Mouse (Mus musculus) hindbrain, embryonic 11.5 days (tissue): ENCODE measurements at regions not wholly inside any gene's neighbourhood (a gene's known extent, or its start where the extent isn't known, plus 50 kb on each side); places are given as distances from the start of the nearest gene placed in this dataset.

Source experiments
- ATAC-seq: fragments of 200-750 bp; cut with Nextera tagmentation; 2 replicates; pipeline ENCODE4 v1.8.0; 2017; ENCODE audit warnings: mild to moderate bottlenecking, moderate TSS enrichment, moderate library complexity; ENCODE audit not compliant: low FRiP score
- DNase-seq: peaks from one replicate; pipeline ENCODE4 v3.0.0-alpha.2; 2015; ENCODE audit warnings: low spot score
- H3K27ac ChIP-seq: fragments of 300-500 bp; sonication (generic); 2 replicates; pipeline ENCODE4 v1.5.1; 2014; ENCODE audit warnings: mild to moderate bottlenecking, low read depth, low read length
- H3K27me3 ChIP-seq: fragments of 300-500 bp; sonication (generic); 2 replicates; pipeline ENCODE4 v1.6.1; 2014; ENCODE audit warnings: mild to moderate bottlenecking, low read length, moderate library complexity, mixed read lengths; ENCODE audit not compliant: control insufficient read depth, insufficient read depth
- H3K36me3 ChIP-seq: fragments of 300-500 bp; sonication (generic); 2 replicates; pipeline ENCODE4 v1.6.1; 2014; ENCODE audit warnings: mild to moderate bottlenecking, low read length, moderate library complexity, mixed read lengths; ENCODE audit not compliant: control insufficient read depth, insufficient read depth
- H3K4me1 ChIP-seq: fragments of 300-500 bp; sonication (generic); replicated peaks from 2 replicates; pipeline ENCODE4 v1.6.1; 2014; ENCODE audit warnings: low read length, mixed read lengths; ENCODE audit not compliant: control insufficient read depth, insufficient read depth
- H3K4me2 ChIP-seq: fragments of 300-500 bp; sonication (generic); replicated peaks from 2 replicates; pipeline ENCODE4 v1.6.1; 2014; ENCODE audit warnings: mild to moderate bottlenecking, low read depth, low read length
- H3K4me3 ChIP-seq: fragments of 300-500 bp; sonication (generic); 2 replicates; pipeline ENCODE4 v1.5.1; 2014; ENCODE audit warnings: low read depth, low read length
- H3K9ac ChIP-seq: fragments of 300-500 bp; sonication (generic); 2 replicates; pipeline ENCODE4 v1.6.1; 2014; ENCODE audit warnings: low read depth, low read length
- H3K9me3 ChIP-seq: fragments of 300-500 bp; sonication (generic); 2 replicates; pipeline ENCODE4 v1.6.1; 2016; ENCODE audit warnings: low read length; ENCODE audit not compliant: control insufficient read depth
- WGBS: fragments of 180-500 bp; shearing (Covaris S2); extraction: QIAGEN DNeasy Blood & Tissue Kit; methylation state at CpG from one replicate; pipeline ENCODE4 v1.1.7; 2014; 5-methylcytosine and 5-hydroxymethylcytosine counted together

- no peak overlapping the region for H3K27ac ChIP-seq
- no peak overlapping the region for H3K4me2 ChIP-seq
- H3K4me1 ChIP-seq = no peaks in the 10 kb centered on the region
- no peak overlapping the region for H3K9ac ChIP-seq
- no peaks in the 10 kb centered on the region for H3K9me3 ChIP-seq
- 91% methylated on average over 5 of the region's 5 CpGs for WGBS
- H3K27me3 ChIP-seq = no peaks in the 10 kb centered on the region
- H3K36me3 ChIP-seq = no peaks in the 10 kb centered on the region
- ATAC-seq (no peak), DNase-seq (no peak)
- H3K4me3 ChIP-seq = no peak overlapping the region
Measured at GRCm38 (mm10) chr11:24396911-24397310, 319.1 kb downstream of the Bcl11a start.

- H3K27me3 ChIP-seq = no peaks in the 10 kb centered on the region
- no peaks in the 10 kb centered on the region for H3K9me3 ChIP-seq
- no peak overlapping the region for H3K27ac ChIP-seq
- WGBS = 45% methylated on average over 1 of the region's 1 CpGs
- H3K36me3 ChIP-seq = no peaks in the 10 kb centered on the region
- DNase-seq = no peak
- no peak for ATAC-seq
- no peak overlapping the region for H3K9ac ChIP-seq
- no peaks in the 10 kb centered on the region for H3K4me1 ChIP-seq
- no peak overlapping the region for H3K4me3 ChIP-seq
- no peak overlapping the region for H3K4me2 ChIP-seq
Measured at GRCm38 (mm10) chr11:24397710-24398109, 319.9 kb downstream of the Bcl11a start.

GRCm38 (mm10) chr11:24401151-24401550 lies 323.3 kb downstream of the Bcl11a start:
- Histone ChIP-seq H3K4me2 (no peak overlapping the region), H3K27me3 (no peaks in the 10 kb centered on the region), H3K9me3 (no peaks in the 10 kb centered on the region), H3K27ac (no peak overlapping the region), H3K36me3 (no peaks in the 10 kb centered on the region), H3K4me1 (no peaks in the 10 kb centered on the region), H3K4me3 (no peak overlapping the region), H3K9ac (no peak overlapping the region)
- no peak for DNase-seq
- WGBS = 88% methylated on average over 3 of the region's 3 CpGs
- no peak for ATAC-seq

- Histone ChIP-seq H3K4me3 (no peak overlapping the region), H3K9me3 (no peaks in the 10 kb centered on the region), H3K9ac (no peak overlapping the region), H3K27ac (no peak overlapping the region), H3K4me1 (no peaks in the 10 kb centered on the region), H3K36me3 (no peaks in the 10 kb centered on the region), H3K27me3 (no peaks in the 10 kb centered on the region), H3K4me2 (no peak overlapping the region)
- ATAC-seq = no peak
- DNase-seq = no peak
- 68% methylated on average over 3 of the region's 3 CpGs for WGBS
Measured at GRCm38 (mm10) chr11:24402127-24402526, 324.3 kb downstream of the Bcl11a start.

GRCm38 (mm10) chr11:24414804-24415203 lies 336.9 kb downstream of the Bcl11a start:
- Histone ChIP-seq H3K4me3 (no peak overlapping the region), H3K27ac (no peak overlapping the region), H3K4me1 (no peaks in the 10 kb centered on the region), H3K9me3 (no peaks in the 10 kb centered on the region), H3K27me3 (no peaks in the 10 kb centered on the region), H3K4me2 (no peak overlapping the region), H3K36me3 (no peaks in the 10 kb centered on the region), H3K9ac (no peak overlapping the region)
- ATAC-seq (no peak), DNase-seq (peak; percentile 35)

GRCm38 (mm10) chr11:24422066-24422775 lies 344.4 kb downstream of the Bcl11a start:
- H3K36me3 ChIP-seq = no peaks in the 10 kb centered on the region
- H3K27ac ChIP-seq = no peak overlapping the region
- H3K27me3 ChIP-seq = no peaks in the 10 kb centered on the region
- DNase-seq (no peak), ATAC-seq (no peak)
- H3K9me3 ChIP-seq = no peaks in the 10 kb centered on the region
- no peak overlapping the region for H3K9ac ChIP-seq
- H3K4me2 ChIP-seq = no peak overlapping the region
- WGBS = 92% methylated on average over 10 of the region's 10 CpGs
- H3K4me1 ChIP-seq = no peaks in the 10 kb centered on the region
- H3K4me3 ChIP-seq = no peak overlapping the region

DNA sequence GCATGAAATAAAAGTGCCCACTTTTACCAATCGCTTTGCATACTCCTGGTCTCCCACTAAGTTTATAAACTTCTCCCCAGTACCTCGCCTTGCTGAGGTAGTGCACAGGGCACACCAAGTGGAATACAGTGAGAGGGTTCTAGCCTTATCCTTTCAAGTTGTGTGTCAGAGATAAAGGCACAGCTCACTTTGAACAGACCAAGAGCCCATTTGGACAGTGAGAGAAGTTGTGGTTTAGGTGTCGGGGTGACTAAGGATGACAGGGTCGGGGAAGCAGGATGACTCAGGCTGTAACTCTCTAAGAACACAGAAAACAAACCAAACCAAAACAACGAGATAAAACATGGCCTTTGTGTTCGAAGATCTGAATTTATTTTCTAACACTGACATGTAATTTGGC lies 345.4 kb downstream of the Bcl11a start:
- no peaks in the 10 kb centered on the region for H3K4me1 ChIP-seq
- no peak overlapping the region for H3K27ac ChIP-seq
- 88% methylated on average over 6 of the region's 6 CpGs for WGBS
- H3K4me3 ChIP-seq = no peak overlapping the region
- H3K27me3 ChIP-seq = no peaks in the 10 kb centered on the region
- H3K36me3 ChIP-seq = no peaks in the 10 kb centered on the region
- H3K9me3 ChIP-seq = no peaks in the 10 kb centered on the region
- DNase-seq (no peak), ATAC-seq (no peak)
- H3K9ac ChIP-seq = no peak overlapping the region
- no peak overlapping the region for H3K4me2 ChIP-seq

GRCm38 (mm10) chr11:24426995-24427883 lies 349.4 kb downstream of the Bcl11a start:
- H3K4me1 ChIP-seq = no peaks in the 10 kb centered on the region
- no peaks in the 10 kb centered on the region for H3K36me3 ChIP-seq
- 29% methylated on average over 5 of the region's 5 CpGs for WGBS
- DNase-seq (no peak), ATAC-seq (no peak)
- no peak overlapping the region for H3K9ac ChIP-seq
- no peaks in the 10 kb centered on the region for H3K27me3 ChIP-seq
- no peak overlapping the region for H3K4me3 ChIP-seq
- no peak overlapping the region for H3K27ac ChIP-seq
- no peak overlapping the region for H3K4me2 ChIP-seq
- no peaks in the 10 kb centered on the region for H3K9me3 ChIP-seq

- DNase-seq = no peak
- Histone ChIP-seq H3K27me3 (no peaks in the 10 kb centered on the region), H3K36me3 (no peaks in the 10 kb centered on the region), H3K9ac (no peak overlapping the region), H3K4me2 (no peak overlapping the region), H3K4me3 (no peak overlapping the region), H3K27ac (no peak overlapping the region), H3K4me1 (0 out of 2 replicates have a peak, but pooled peaks cover 2% of the 10 kb centered on the region), H3K9me3 (no peaks in the 10 kb centered on the region)
- no peak for ATAC-seq
- 96% methylated on average over 1 of the region's 1 CpGs for WGBS
Measured at GRCm38 (mm10) chr11:24448608-24449007, 370.8 kb downstream of the Bcl11a start.
